Mouse (Mus musculus): Measurements from ENCODE around the gene Olfr450. TPM values are rescaled to one million over a fixed set of nuclear protein-coding genes. Genes with fewer than 3 reads are reported as not detected.

Olfr450 gene
- not detected for total RNA-seq (2021)
- long read RNA-seq, result 0 reads

- no peak for DNase-seq (ENCODE audit: low spot score in 2 of 2)
Observed at GRCm38 (mm10) chr6:42811639-42812038, at the start of gene Olfr450. TSS of gene Olfr450 (plus strand) at chr6:42811939.

- DNase-seq (ENCODE audit: low spot score in 2 of 2), result no peak
Observed at GRCm38 (mm10) chr6:42777066-42777465, 34.7 kb upstream of the Olfr450 start.

GRCm38 (mm10) chr6:42784793-42785192 lies 26.9 kb upstream of the Olfr450 start, which contains the start of gene Olfr452:
TSS of gene Olfr452 (plus strand) at chr6:42785093.
- no peak for DNase-seq (ENCODE audit: low spot score in 2 of 2)

DNA sequence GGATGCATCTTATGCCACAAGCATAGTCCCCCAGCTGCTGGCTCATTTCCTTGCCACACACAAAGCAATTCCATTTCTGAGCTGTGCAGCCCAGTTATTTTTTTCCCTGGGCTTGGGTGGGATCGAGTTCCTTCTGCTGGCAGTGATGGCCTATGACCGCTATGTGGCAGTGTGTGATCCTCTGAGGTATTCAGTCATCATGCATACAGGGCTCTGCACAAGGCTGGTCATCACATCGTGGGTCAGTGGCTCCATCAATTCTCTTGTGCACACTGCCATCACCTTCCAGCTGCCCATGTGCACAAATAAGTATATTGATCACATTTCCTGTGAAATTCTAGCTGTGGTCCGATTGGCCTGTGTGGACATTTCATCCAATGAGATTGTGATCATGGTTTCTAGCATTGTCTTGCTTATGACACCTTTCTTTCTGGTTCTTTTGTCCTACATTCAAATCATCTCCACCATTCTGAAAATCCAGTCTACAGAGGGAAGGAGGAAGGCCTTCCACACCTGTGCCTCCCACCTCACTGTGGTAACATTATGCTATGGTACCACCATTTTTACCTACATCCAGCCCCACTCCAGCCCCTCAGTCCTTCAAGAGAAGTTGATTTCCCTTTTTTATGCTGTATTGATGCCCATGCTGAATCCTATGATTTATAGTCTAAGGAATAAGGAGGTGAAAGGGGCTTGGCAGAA lies 21.3 kb upstream of the Olfr450 start:
- no peak for DNase-seq (ENCODE audit: low spot score in 2 of 2)

- DNase-seq (ENCODE audit: low spot score in 2 of 2), result no peak
Observed at GRCm38 (mm10) chr6:42790949-42791556, 20.7 kb upstream of the Olfr450 start.

- DNase-seq (ENCODE audit: low spot score in 2 of 2), result no peak
Observed at GRCm38 (mm10) chr6:42794982-42795381, 16.8 kb upstream of the Olfr450 start.

- DNase-seq (ENCODE audit: low spot score in 2 of 2), result no peak
Observed at GRCm38 (mm10) chr6:42834084-42834483, 22.3 kb downstream of the Olfr450 start, which contains the start of gene Olfr449. TSS of gene Olfr449 (plus strand) at chr6:42834384.

DNA sequence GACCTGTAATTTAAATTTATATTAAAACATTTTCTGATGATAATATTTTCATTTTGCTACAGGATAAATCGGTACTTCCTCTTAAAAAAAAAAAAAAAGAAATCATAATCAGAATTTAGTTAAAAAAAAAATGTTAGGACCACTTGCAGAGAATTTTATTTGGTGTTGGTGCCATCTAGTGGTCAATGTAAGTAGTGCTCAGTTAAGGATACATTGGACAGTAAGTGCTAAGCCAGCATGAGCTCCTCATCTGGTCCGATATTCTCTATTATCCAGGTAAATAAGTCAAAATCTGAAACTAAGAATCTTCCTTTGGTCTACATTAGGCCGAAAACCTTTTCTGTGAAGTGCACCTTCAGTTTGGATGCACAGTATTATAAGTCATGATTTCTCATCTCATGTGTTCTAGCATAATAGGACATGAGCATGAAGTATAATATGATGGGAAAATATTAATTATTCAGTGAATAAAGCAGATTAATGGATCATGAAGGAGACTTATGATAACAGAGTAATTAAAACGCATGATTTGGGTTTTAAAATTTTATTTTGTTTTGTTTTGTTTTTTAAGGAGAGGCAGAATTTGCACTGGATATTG lies 48.6 kb downstream of the Olfr450 start:
- peak; percentile 41 to 53 for DNase-seq (ENCODE audit: low spot score in 2 of 2)

Other genes starting within 250 kb of the Olfr450 start
- gene Tcaf3, start 214.2 kb upstream of the Olfr450 start, total RNA-seq (2021), result not detected
- 1 to 10 TPM; 1.3 to 2.1 TPM for gene Tcaf2, start 166.7 kb upstream of the Olfr450 start, total RNA-seq (2021)
- 100 to 1,000 TPM; 246 to 253 TPM for gene Tcaf1, start 101.9 kb upstream of the Olfr450 start, total RNA-seq (2021)
- not detected for gene Olfr453, start 72.6 kb upstream of the Olfr450 start, total RNA-seq (2021)
- gene Olfr38, start 55.5 kb upstream of the Olfr450 start, total RNA-seq (2021), result not detected
- not detected for gene Olfr452, start 26.8 kb upstream of the Olfr450 start, total RNA-seq (2021)
- gene Olfr449, start 22.4 kb downstream of the Olfr450 start, total RNA-seq (2021), result not detected
- not detected for gene Olfr448, start 78.5 kb downstream of the Olfr450 start, total RNA-seq (2021)
- gene Olfr447, start 96.9 kb downstream of the Olfr450 start, total RNA-seq (2021), result not detected
- gene Olfr446, start 109.4 kb downstream of the Olfr450 start, total RNA-seq (2021), result not detected
- gene Olfr444, start 137.1 kb downstream of the Olfr450 start, total RNA-seq (2021), result not detected

Data from layer of hippocampus, postnatal 10 days (tissue).